ENCODE assay signal across 8 mouse cellular contexts in genomic region chr11:102948043-102948961, GRCm38 (mm10). TPM values are rescaled to one million over a fixed set of nuclear protein-coding genes. Genes with fewer than 3 reads are reported as not detected.
DNase-seq lines count a peak whose midpoint lies in the region; ATAC-seq and TF ChIP-seq lines count a peak whose summit lies in the region.

No protein-coding gene starts in this region.

- DNase-seq in layer of hippocampus, postnatal 36 days: peak; percentile 44 to 60
- no peak for DNase-seq in layer of hippocampus, adult 9-10 months (ENCODE audit: low spot score)
- DNase-seq in Patski (ENCODE audit: low read depth, low spot score): peak; percentile 72
- peak; percentile 50 for DNase-seq in forebrain, embryonic 10.5 days (ENCODE audit: extremely low spot score, low spot score)
- peak; percentile 51 for DNase-seq in hindbrain, embryonic 10.5 days (ENCODE audit: low spot score)
- peak; percentile 51 for DNase-seq in limb, embryonic 11.5 days (ENCODE audit: low spot score)
- no peak for DNase-seq in spleen, adult 12 weeks (ENCODE audit: low spot score)

- no peaks in the 10 kb centered on the region for H3K9me3 ChIP-seq in forebrain, embryonic 10.5 days
- no peaks in the 10 kb centered on the region for H3K9me3 ChIP-seq in hindbrain, embryonic 10.5 days
- no peaks in the 10 kb centered on the region for H3K9me3 ChIP-seq in limb, embryonic 11.5 days (ENCODE audit: control insufficient read depth, low read length)

- CTCF ChIA-PET in Patski (lab: Charles Lee): interaction anchor here (0.9 kb wide), 1 partner anchor 30 kb away, joined by 4 read pairs; no protein-coding TSS in a partner anchor

- POLR2A ChIA-PET in Patski (lab: Charles Lee): no interaction called here

- H3K79me2 ChIP-seq in myocyte (ENCODE audit: control insufficient read depth, insufficient read depth): no peaks in the 10 kb centered on the region

- peak overlapping the region; percentile 86 for H3K27ac ChIP-seq in forebrain, embryonic 10.5 days
- H3K27ac ChIP-seq in hindbrain, embryonic 10.5 days: peak overlapping the region; percentile 85
- no peak overlapping the region for H3K27ac ChIP-seq in limb, embryonic 11.5 days (replicated peaks; ENCODE audit: low read depth, low read length)

- in situ Hi-C loops in Patski (cut with MboI; ENCODE audit: low pct_unique_long_range_greater_than_20kb): no loop called here

- H3K4me3 ChIP-seq in forebrain, embryonic 10.5 days: peak overlapping the region; percentile 61
- H3K4me3 ChIP-seq in hindbrain, embryonic 10.5 days: peak overlapping the region; percentile 60
- peak overlapping the region; percentile 40 for H3K4me3 ChIP-seq in limb, embryonic 11.5 days (ENCODE audit: low read depth, low read length)
- no peak overlapping the region for H3K4me3 ChIP-seq in myocyte

- no peaks in the 10 kb centered on the region for H3K27me3 ChIP-seq in Patski
- H3K27me3 ChIP-seq in forebrain, embryonic 10.5 days (ENCODE audit: poor library complexity, severe bottlenecking): peaks cover 100% of the 10 kb centered on the region
- H3K27me3 ChIP-seq in hindbrain, embryonic 10.5 days (ENCODE audit: insufficient read depth, poor library complexity, severe bottlenecking): peaks cover 92% of the 10 kb centered on the region
- H3K27me3 ChIP-seq in limb, embryonic 11.5 days (ENCODE audit: control insufficient read depth, insufficient read depth, low read length): peaks cover 80% of the 10 kb centered on the region
- H3K27me3 ChIP-seq in myocyte (ENCODE audit: control insufficient read depth, insufficient read depth, insufficient read length): peaks cover 25% of the 10 kb centered on the region

- no peaks in the 10 kb centered on the region for H3K36me3 ChIP-seq in forebrain, embryonic 10.5 days (replicated peaks)
- no peaks in the 10 kb centered on the region for H3K36me3 ChIP-seq in hindbrain, embryonic 10.5 days
- no peaks in the 10 kb centered on the region for H3K36me3 ChIP-seq in limb, embryonic 11.5 days (ENCODE audit: control insufficient read depth, insufficient read depth, low read length)
- no peaks in the 10 kb centered on the region for H3K36me3 ChIP-seq in myocyte (ENCODE audit: control insufficient read depth, insufficient read depth)

- no peak for TF ChIP-seq CTCF in Patski (IDR thresholded peaks at IDR 0.05)

- H3K9ac ChIP-seq in limb, embryonic 11.5 days (ENCODE audit: low read length): peak overlapping the region; percentile 64

- under 1% methylated on average over 51 of the region's 51 CpGs for WGBS in forebrain, embryonic 10.5 days
- WGBS in hindbrain, embryonic 10.5 days: under 1% methylated on average over 51 of the region's 51 CpGs
- 1% methylated on average over 49 of the region's 51 CpGs for WGBS in limb, embryonic 11.5 days

- H3K4me2 ChIP-seq in limb, embryonic 11.5 days (ENCODE audit: low read depth, severe bottlenecking): peak overlapping the region; percentile 81
- H3K4me2 ChIP-seq in myocyte (ENCODE audit: low read depth): peak overlapping the region; percentile 78

- peak overlapping the region; percentile 9 for H3ac ChIP-seq in myocyte (ENCODE audit: control insufficient read depth, insufficient read length)

- TF ChIP-seq POLR2A in myocyte (IDR thresholded peaks at IDR 0.05; ENCODE audit: insufficient read length, low read depth): peak; percentile 8

- peak; percentile 40 for ATAC-seq in Patski
- ATAC-seq in limb, embryonic 11.5 days (ENCODE audit: insufficient number of reproducible peaks, low FRiP score, low TSS enrichment, low read depth): no peak

- H3K4me1 ChIP-seq in forebrain, embryonic 10.5 days: peaks cover 65% of the 10 kb centered on the region
- peaks cover 65% of the 10 kb centered on the region for H3K4me1 ChIP-seq in hindbrain, embryonic 10.5 days (replicated peaks)
- H3K4me1 ChIP-seq in limb, embryonic 11.5 days (ENCODE audit: control insufficient read depth, insufficient read depth, low read length): peaks cover 2% of the 10 kb centered on the region; the same call in 1 of the 2 replicates

TF ChIP-seq in myocyte, 11 proteins besides CTCF, POLR2A, EP300 and RAD21:
- TF ChIP-seq MAX (IDR thresholded peaks at IDR 0.05; ENCODE audit: low read depth) (no peak), TCF3 (IDR thresholded peaks at IDR 0.05; ENCODE audit: insufficient read length, low read depth) (no peak), POLR2AphosphoS2 (IDR thresholded peaks at IDR 0.05; ENCODE audit: insufficient read length, low read depth) (no peak), CEBPB (IDR thresholded peaks at IDR 0.05; ENCODE audit: insufficient read depth, poor library complexity, severe bottlenecking) (no peak), E2F4 (IDR thresholded peaks at IDR 0.05; ENCODE audit: insufficient read depth) (no peak), REST (IDR thresholded peaks at IDR 0.05; ENCODE audit: insufficient read depth, insufficient read length) (no peak), TCF12 (IDR thresholded peaks at IDR 0.05; ENCODE audit: insufficient read depth, poor library complexity, severe bottlenecking) (no peak), MYOD1 (IDR thresholded peaks at IDR 0.05; ENCODE audit: control insufficient read depth in 1 of 3, insufficient read length in 2 of 3, low read depth in 2 of 3) (no peak), USF1 (IDR thresholded peaks at IDR 0.05; ENCODE audit: low read depth) (no peak), SRF (IDR thresholded peaks at IDR 0.05; ENCODE audit: control insufficient read depth, insufficient read length, low read depth) (no peak), MYOG (IDR thresholded peaks at IDR 0.05; ENCODE audit: control insufficient read depth in 1 of 3, insufficient read depth in 1 of 3, insufficient read length in 2 of 3, low read depth in 2 of 3) (no peak)
TF ChIP-seq in myocyte: peak in this region for 0.

RNA-seq across cellular contexts. Expression of gene C1ql1, which starts 1.8 kb away (rescaled TPM):
- 10 to 100 TPM; 16.2 to 18.2 TPM for total RNA-seq in layer of hippocampus, postnatal 36 days (2021)
- polyA plus RNA-seq in Patski (2021) (19.6 TPM), myocyte (2012; fragmentation: generic; extraction: Trizol) (0.74 TPM)
- polyA plus RNA-seq in forebrain, embryonic 10.5 days (2016; fragmentation: Nextera tagmentation; extraction: Ambion mirVana): 2.6 and 2.8 TPM in 2 replicates
- polyA plus RNA-seq in hindbrain, embryonic 10.5 days (2016; fragmentation: Nextera tagmentation; extraction: Ambion mirVana): 4.4 and 11.5 TPM in 2 replicates
- 0.85 and 0.88 TPM in 2 replicates for polyA plus RNA-seq in limb, embryonic 11.5 days (2014; fragmentation: Nextera tagmentation; extraction: Ambion mirVana)

RNA-seq across cellular contexts. Expression of gene Kif18b, which starts 23.4 kb away (rescaled TPM):
- total RNA-seq in layer of hippocampus, postnatal 36 days (2021): under 1 TPM; 0.27 to 0.40 TPM
- polyA plus RNA-seq in Patski (2021): 13.4 TPM
- 14.5 and 15.5 TPM in 2 replicates for polyA plus RNA-seq in forebrain, embryonic 10.5 days (2016; fragmentation: Nextera tagmentation; extraction: Ambion mirVana)
- 11.6 and 12.2 TPM in 2 replicates for polyA plus RNA-seq in hindbrain, embryonic 10.5 days (2016; fragmentation: Nextera tagmentation; extraction: Ambion mirVana)
- polyA plus RNA-seq in limb, embryonic 11.5 days (2014; fragmentation: Nextera tagmentation; extraction: Ambion mirVana): 10.6 and 10.8 TPM in 2 replicates
- 18.4 TPM for polyA plus RNA-seq in myocyte (2012; fragmentation: generic; extraction: Trizol)

RNA-seq across cellular contexts. Expression of gene Gfap, which starts 47.6 kb away (rescaled TPM):
- total RNA-seq in layer of hippocampus, postnatal 36 days (2021): 100 to 1,000 TPM; 275 to 320 TPM
- polyA plus RNA-seq in Patski (2021): 0.44 TPM
- polyA plus RNA-seq in forebrain, embryonic 10.5 days (2016; fragmentation: Nextera tagmentation; extraction: Ambion mirVana): 0.09 and 0.10 TPM in 2 replicates
- 0.17 TPM in 1 of 2 replicates, not detected in the other for polyA plus RNA-seq in hindbrain, embryonic 10.5 days (2016; fragmentation: Nextera tagmentation; extraction: Ambion mirVana)
- 0.16 and 0.18 TPM in 2 replicates for polyA plus RNA-seq in limb, embryonic 11.5 days (2014; fragmentation: Nextera tagmentation; extraction: Ambion mirVana)
- polyA plus RNA-seq in myocyte (2012; fragmentation: generic; extraction: Trizol): 0.16 TPM

Comparison
In these comparisons a context has a peak if more than half of its experiments do, and no peak if none do; other contexts are left out.
1. DNase-seq: peak in layer of hippocampus, postnatal 36 days (2 of 2), Patski (single experiment), forebrain, embryonic 10.5 days (single experiment), hindbrain, embryonic 10.5 days (single experiment) and limb, embryonic 11.5 days (single experiment); none in layer of hippocampus, adult 9-10 months (single experiment) and spleen, adult 12 weeks (single experiment).